Mouse (Mus musculus) myocyte (in vitro differentiated cells): ENCODE measurements around the gene Lrrc27.

Experiments
- E2F4 ChIP-seq: IDR thresholded peaks from one replicate; pipeline ENCODE4 v1.6.1; 2011; ENCODE audit warnings: mild to moderate bottlenecking, control low read depth, moderate library complexity; ENCODE audit not compliant: insufficient read depth
- MAX ChIP-seq: IDR thresholded peaks from one replicate; pipeline ENCODE4 v1.6.1; 2011; ENCODE audit warnings: low read depth, mild to moderate bottlenecking, control low read depth
- MYOG ChIP-seq, 3 experiments: IDR thresholded peaks; one replicate each; pipeline ENCODE4 v1.6.1; 2011; ENCODE audit warnings: control low read depth in 2 of 3, low read depth in 2 of 3, mild to moderate bottlenecking in 2 of 3; ENCODE audit not compliant: insufficient read length in 2 of 3, control insufficient read depth in 1 of 3, insufficient read depth in 1 of 3
- POLR2A ChIP-seq: IDR thresholded peaks from one replicate; pipeline ENCODE4 v1.6.1; 2011; ENCODE audit warnings: low read depth, mild to moderate bottlenecking, control low read depth, moderate library complexity; ENCODE audit not compliant: insufficient read length
- POLR2AphosphoS2 ChIP-seq: IDR thresholded peaks from one replicate; pipeline ENCODE4 v1.6.1; 2011; ENCODE audit warnings: low read depth, control low read depth; ENCODE audit not compliant: insufficient read length
- SRF ChIP-seq: IDR thresholded peaks from one replicate; pipeline ENCODE4 v1.6.1; 2011; ENCODE audit warnings: low read depth; ENCODE audit not compliant: control insufficient read depth, insufficient read length
- TCF3 ChIP-seq: IDR thresholded peaks from one replicate; pipeline ENCODE4 v1.6.1; 2011; ENCODE audit warnings: low read depth, control low read depth; ENCODE audit not compliant: insufficient read length
- USF1 ChIP-seq: IDR thresholded peaks from one replicate; pipeline ENCODE4 v1.6.1; 2011; ENCODE audit warnings: low read depth, mild to moderate bottlenecking, control low read depth, moderate library complexity

DNA sequence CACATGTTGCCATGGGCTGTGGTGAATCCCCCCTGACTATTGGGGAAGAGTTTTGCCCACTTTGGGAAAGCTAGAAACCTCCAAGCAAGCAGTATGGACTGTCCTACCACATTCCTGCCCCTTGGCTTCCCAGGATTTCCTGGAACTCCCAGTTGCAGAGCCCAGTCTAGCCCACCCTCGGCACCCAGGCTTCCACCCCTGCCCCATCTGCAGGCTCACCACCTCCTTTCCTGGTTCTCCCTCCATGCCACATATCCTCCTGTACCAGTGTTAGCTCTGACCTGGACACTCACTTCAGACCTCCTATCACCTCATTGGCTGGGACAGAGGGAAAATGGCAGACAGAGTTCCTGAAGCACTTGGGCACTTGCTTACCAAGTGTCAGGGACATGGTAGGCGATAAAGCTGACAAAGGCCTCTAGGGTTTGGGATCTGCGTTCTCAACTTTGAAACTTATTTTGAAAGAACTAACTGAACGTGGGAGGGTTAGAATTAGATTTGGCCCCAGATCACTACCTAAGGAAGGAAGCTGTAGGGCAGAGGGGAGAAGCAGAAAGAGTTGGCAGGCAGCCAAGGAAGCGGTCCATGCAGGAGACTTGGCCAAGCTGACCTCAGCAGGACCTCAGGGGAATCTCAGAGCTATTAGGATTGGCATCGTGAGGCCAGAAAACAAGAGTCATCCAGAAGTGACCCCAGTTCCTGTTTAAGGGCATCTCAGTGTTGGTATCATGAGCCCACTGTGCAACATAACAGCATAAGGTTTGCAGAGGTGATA is 6.0 kb downstream of the Lrrc27 start:
- no peak for TF ChIP-seq POLR2A
- TF ChIP-seq TCF3: no peak
- TF ChIP-seq POLR2AphosphoS2: no peak
- no peak for TF ChIP-seq USF1
- TF ChIP-seq MYOG (IDR thresholded peaks at IDR 0.05; ENCODE audit: control insufficient read depth in 1 of 3, insufficient read depth in 1 of 3, insufficient read length in 2 of 3, low read depth in 2 of 3): no peak
- no peak for TF ChIP-seq MAX
- no peak for TF ChIP-seq SRF
- no peak for TF ChIP-seq E2F4
